Mouse (Mus musculus) intestine, embryonic 15.5 days (tissue): ENCODE measurements around the gene Cd164l2. TPM values are rescaled to one million over a fixed set of nuclear protein-coding genes. Genes with fewer than 3 reads are reported as not detected.
A peak's percentile ranks its signal among the peaks of the same experiment; 100 is the strongest.

Experiments
- ATAC-seq: fragments of 200-750 bp; cut with Nextera tagmentation; 2 replicates; pipeline ENCODE4 v1.8.0; 2017; ENCODE audit warnings: moderate TSS enrichment, moderate library complexity
- H3K27ac ChIP-seq: fragments of 300-500 bp; sonication (generic); 2 replicates; pipeline ENCODE4 v1.5.1; 2015; ENCODE audit warnings: mild to moderate bottlenecking, inconsistent platforms
- H3K27me3 ChIP-seq: fragments of 300-500 bp; sonication (generic); replicated peaks from 2 replicates; pipeline ENCODE4 v1.6.1; 2015; ENCODE audit warnings: inconsistent platforms
- H3K36me3 ChIP-seq: fragments of 300-500 bp; sonication (generic); 2 replicates; pipeline ENCODE4 v1.6.1; 2015; ENCODE audit warnings: inconsistent platforms
- H3K4me1 ChIP-seq: fragments of 300-500 bp; sonication (generic); replicated peaks from 2 replicates; pipeline ENCODE4 v1.6.1; 2015; ENCODE audit warnings: inconsistent platforms
- H3K4me2 ChIP-seq: fragments of 300-500 bp; sonication (generic); replicated peaks from 2 replicates; pipeline ENCODE4 v1.6.1; 2015; ENCODE audit warnings: mild to moderate bottlenecking, inconsistent platforms
- H3K4me3 ChIP-seq: fragments of 300-500 bp; sonication (generic); replicated peaks from 2 replicates; pipeline ENCODE4 v1.5.1; 2015; ENCODE audit warnings: inconsistent platforms
- H3K9ac ChIP-seq: fragments of 300-500 bp; sonication (generic); 2 replicates; pipeline ENCODE4 v1.6.1; 2015; ENCODE audit warnings: inconsistent platforms
- H3K9me3 ChIP-seq: fragments of 300-500 bp; sonication (generic); 2 replicates; pipeline ENCODE4 v1.6.1; 2016; ENCODE audit warnings: inconsistent platforms
- WGBS: fragments of 180-500 bp; shearing (Covaris S2); methylation state at CpG from one replicate; pipeline ENCODE4 v1.1.7; 2015; 5-methylcytosine and 5-hydroxymethylcytosine counted together
- polyA plus RNA-seq: library from polyadenylated mRNA; unstranded; fragments of >200 nt; fragmentation: Nextera tagmentation; extraction: Ambion mirVana; gene quantifications from 2 replicates; pipeline ENCODE4 v1.2.1, GENCODE M21; 2015

The Cd164l2 gene
- polyA plus RNA-seq, 1 experiment from 2014 or later = 2.7 TPM

GRCm38 (mm10) chr4:133178305-133178704 lies 33.6 kb upstream of the Cd164l2 start:
- H3K4me3 ChIP-seq = no peak overlapping the region
- no peak for ATAC-seq
- H3K9me3 ChIP-seq = no peaks in the 10 kb centered on the region
- H3K4me1 ChIP-seq = peaks cover 30% of the 10 kb centered on the region
- 63% methylated on average over 5 of the region's 5 CpGs for WGBS
- H3K27me3 ChIP-seq = no peaks in the 10 kb centered on the region
- H3K9ac ChIP-seq = no peak overlapping the region
- no peak overlapping the region for H3K27ac ChIP-seq
- H3K36me3 ChIP-seq = peaks cover 17% of the 10 kb centered on the region
- H3K4me2 ChIP-seq = no peak overlapping the region

GRCm38 (mm10) chr4:133179258-133179657 lies 32.7 kb upstream of the Cd164l2 start:
- H3K4me1 ChIP-seq = peaks cover 35% of the 10 kb centered on the region
- peaks cover 17% of the 10 kb centered on the region for H3K36me3 ChIP-seq
- H3K27me3 ChIP-seq = no peaks in the 10 kb centered on the region
- H3K4me3 ChIP-seq = no peak overlapping the region
- H3K4me2 ChIP-seq = no peak overlapping the region
- no peak for ATAC-seq
- 92% methylated on average over 7 of the region's 7 CpGs for WGBS
- H3K27ac ChIP-seq = no peak overlapping the region
- H3K9me3 ChIP-seq = no peaks in the 10 kb centered on the region
- H3K9ac ChIP-seq = no peak overlapping the region

- no peak overlapping the region for H3K27ac ChIP-seq
- H3K4me2 ChIP-seq = no peak overlapping the region
- H3K4me3 ChIP-seq = no peak overlapping the region
- no peak overlapping the region for H3K9ac ChIP-seq
- ATAC-seq = no peak
- WGBS = 93% methylated on average over 8 of the region's 8 CpGs
- H3K9me3 ChIP-seq = no peaks in the 10 kb centered on the region
- H3K36me3 ChIP-seq = peaks cover 15% of the 10 kb centered on the region
- peaks cover 25% of the 10 kb centered on the region for H3K4me1 ChIP-seq
- no peaks in the 10 kb centered on the region for H3K27me3 ChIP-seq
Observed at GRCm38 (mm10) chr4:133182439-133183033, 29.4 kb upstream of the Cd164l2 start.

- H3K4me1 ChIP-seq = peaks cover 22% of the 10 kb centered on the region
- H3K27me3 ChIP-seq = no peaks in the 10 kb centered on the region
- H3K27ac ChIP-seq = peak overlapping the region; percentile 78
- no peak for ATAC-seq
- H3K4me2 ChIP-seq = no peak overlapping the region
- H3K9ac ChIP-seq = no peak overlapping the region
- 49% methylated on average over 14 of the region's 14 CpGs for WGBS
- H3K9me3 ChIP-seq = no peaks in the 10 kb centered on the region
- peaks cover 19% of the 10 kb centered on the region for H3K36me3 ChIP-seq
- no peak overlapping the region for H3K4me3 ChIP-seq
Observed at GRCm38 (mm10) chr4:133184031-133184897, 27.7 kb upstream of the Cd164l2 start.

- H3K36me3 ChIP-seq = peaks cover 17% of the 10 kb centered on the region
Observed at GRCm38 (mm10) chr4:133184898-133185665, 26.8 kb upstream of the Cd164l2 start.

GRCm38 (mm10) chr4:133185893-133186292 lies 26.0 kb upstream of the Cd164l2 start:
- H3K36me3 ChIP-seq = peaks cover 25% of the 10 kb centered on the region
- 56% methylated on average over 8 of the region's 8 CpGs for WGBS

More at GRCm38 (mm10) chr4:133184898-133185665, 26.8 kb upstream of the Cd164l2 start:
- Histone ChIP-seq H3K4me1 (peaks cover 22% of the 10 kb centered on the region), H3K27me3 (no peaks in the 10 kb centered on the region), H3K27ac (peak overlapping the region; percentile 78), H3K9ac (no peak overlapping the region), H3K9me3 (no peaks in the 10 kb centered on the region), H3K4me2 (no peak overlapping the region), H3K4me3 (no peak overlapping the region)
- ATAC-seq = peak; percentile 79
- 26% methylated on average over 15 of the region's 15 CpGs for WGBS

GRCm38 (mm10) chr4:133186856-133187255 lies 25.1 kb upstream of the Cd164l2 start:
- Histone ChIP-seq H3K4me2 (no peak overlapping the region), H3K9ac (no peak overlapping the region), H3K27me3 (no peaks in the 10 kb centered on the region), H3K4me3 (no peak overlapping the region), H3K27ac (no peak overlapping the region), H3K36me3 (peaks cover 34% of the 10 kb centered on the region), H3K4me1 (peaks cover 22% of the 10 kb centered on the region), H3K9me3 (no peaks in the 10 kb centered on the region)
- 89% methylated on average over 5 of the region's 5 CpGs for WGBS
- no peak for ATAC-seq

More at GRCm38 (mm10) chr4:133185893-133186292, 26.0 kb upstream of the Cd164l2 start:
- ATAC-seq = no peak
- Histone ChIP-seq H3K27me3 (no peaks in the 10 kb centered on the region), H3K9me3 (no peaks in the 10 kb centered on the region), H3K27ac (peak overlapping the region; percentile 78; the same call in 1 of the 2 replicates), H3K9ac (no peak overlapping the region), H3K4me3 (no peak overlapping the region), H3K4me1 (peaks cover 22% of the 10 kb centered on the region), H3K4me2 (no peak overlapping the region)

- Histone ChIP-seq H3K36me3 (peaks cover 48% of the 10 kb centered on the region), H3K4me2 (no peak overlapping the region), H3K4me3 (no peak overlapping the region), H3K9ac (no peak overlapping the region), H3K4me1 (peaks cover 12% of the 10 kb centered on the region), H3K27ac (no peak overlapping the region), H3K9me3 (no peaks in the 10 kb centered on the region), H3K27me3 (no peaks in the 10 kb centered on the region)
- WGBS = 69% methylated on average over 10 of the region's 10 CpGs
- ATAC-seq = no peak
Observed at GRCm38 (mm10) chr4:133189396-133189795, 22.5 kb upstream of the Cd164l2 start.

- no peak overlapping the region for H3K27ac ChIP-seq
- WGBS = 82% methylated on average over 11 of the region's 11 CpGs
- peaks cover 36% of the 10 kb centered on the region for H3K36me3 ChIP-seq
Observed at GRCm38 (mm10) chr4:133194482-133194881, 17.4 kb upstream of the Cd164l2 start.

GRCm38 (mm10) chr4:133195014-133195413 lies 16.9 kb upstream of the Cd164l2 start:
- H3K4me1 ChIP-seq = peaks cover 37% of the 10 kb centered on the region
- H3K9ac ChIP-seq = no peak overlapping the region
- H3K4me3 ChIP-seq = no peak overlapping the region
- no peaks in the 10 kb centered on the region for H3K27me3 ChIP-seq
- H3K9me3 ChIP-seq = no peaks in the 10 kb centered on the region
- no peak overlapping the region for H3K4me2 ChIP-seq
- WGBS = 50% methylated on average over 4 of the region's 4 CpGs
- no peak overlapping the region for H3K27ac ChIP-seq
- H3K36me3 ChIP-seq = peaks cover 33% of the 10 kb centered on the region
- ATAC-seq = no peak

More at GRCm38 (mm10) chr4:133194482-133194881, 17.4 kb upstream of the Cd164l2 start:
- ATAC-seq = no peak
- Histone ChIP-seq H3K4me1 (peaks cover 32% of the 10 kb centered on the region), H3K9me3 (no peaks in the 10 kb centered on the region), H3K4me2 (no peak overlapping the region), H3K27me3 (no peaks in the 10 kb centered on the region), H3K9ac (no peak overlapping the region), H3K4me3 (no peak overlapping the region)

- ATAC-seq = no peak
- Histone ChIP-seq H3K27me3 (no peaks in the 10 kb centered on the region), H3K27ac (no peak overlapping the region), H3K9me3 (no peaks in the 10 kb centered on the region), H3K4me3 (no peak overlapping the region), H3K9ac (no peak overlapping the region), H3K4me1 (peaks cover 48% of the 10 kb centered on the region), H3K36me3 (peaks cover 22% of the 10 kb centered on the region; the same call in 1 of the 2 replicates), H3K4me2 (no peak overlapping the region)
- 86% methylated on average over 2 of the region's 2 CpGs for WGBS
Observed at GRCm38 (mm10) chr4:133196136-133196535, 15.8 kb upstream of the Cd164l2 start.

GRCm38 (mm10) chr4:133196852-133197251 lies 15.1 kb upstream of the Cd164l2 start:
- Histone ChIP-seq H3K4me3 (no peak overlapping the region), H3K4me2 (no peak overlapping the region), H3K4me1 (peaks cover 54% of the 10 kb centered on the region), H3K27ac (peak overlapping the region; percentile 81), H3K9me3 (no peaks in the 10 kb centered on the region), H3K36me3 (peaks cover 16% of the 10 kb centered on the region; the same call in 1 of the 2 replicates), H3K27me3 (no peaks in the 10 kb centered on the region), H3K9ac (0 out of 2 replicates have a peak overlapping the region, but pooled peaks have one; percentile 15)
- 42% methylated on average over 7 of the region's 7 CpGs for WGBS
- ATAC-seq = no peak
